In the genomic region with DNA sequence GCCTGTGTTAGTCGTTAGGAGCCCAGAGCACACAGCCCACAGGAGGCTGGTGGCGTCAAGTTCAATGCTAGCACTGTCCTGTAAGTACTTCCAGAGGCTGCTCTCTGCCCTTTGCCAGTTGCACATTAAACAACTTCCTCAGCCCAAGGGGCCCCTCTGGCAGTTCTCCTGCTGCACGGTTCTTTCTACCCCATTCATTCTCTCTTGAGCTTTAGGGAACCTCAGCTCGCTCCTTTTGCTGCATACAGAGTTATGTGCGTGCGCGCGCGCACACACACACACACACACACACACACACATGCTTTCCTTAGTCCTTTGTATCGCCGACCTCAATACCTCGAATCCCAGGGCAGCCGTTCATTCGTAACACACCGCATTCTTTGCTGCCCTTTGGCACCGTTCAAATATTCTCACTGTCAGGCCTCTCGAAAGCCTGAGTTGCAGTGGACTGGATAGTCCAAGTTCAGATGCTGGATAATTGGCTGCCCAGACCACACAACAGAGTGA, we compare ENCODE assay signal across 12 mouse cellular contexts. TPM values are rescaled to one million over a fixed set of nuclear protein-coding genes. Genes with fewer than 3 reads are reported as not detected.
A peak's percentile ranks its signal among the peaks of the same experiment; 100 is the strongest.
DNase-seq lines count a peak whose midpoint lies in the region; ATAC-seq and TF ChIP-seq lines count a peak whose summit lies in the region.
"Had no signal": no experiment of that assay in that cellular context is flagged by ENCODE, and none has a peak within 500 bp of the region (broad histone marks: within the 10 kb centered on the region; RNA-seq: fewer than 3 reads in every experiment).

No protein-coding gene starts in this region.

- H3K9ac ChIP-seq in lung, embryonic 14.5 days: no peak overlapping the region
- H3K9ac ChIP-seq in hindbrain, postnatal 0 days (replicated peaks; ENCODE audit: low read length): no peak overlapping the region
- no peak overlapping the region for H3K9ac ChIP-seq in limb, embryonic 11.5 days (ENCODE audit: low read length)
- H3K9ac ChIP-seq in stomach, embryonic 16.5 days (ENCODE audit: low read length): no peak overlapping the region

- no peaks in the 10 kb centered on the region for H3K27me3 ChIP-seq in lung, embryonic 14.5 days (ENCODE audit: insufficient read depth, low read length)
- H3K27me3 ChIP-seq in hindbrain, postnatal 0 days (ENCODE audit: insufficient read depth, low read length): no peaks in the 10 kb centered on the region
- no peaks in the 10 kb centered on the region for H3K27me3 ChIP-seq in limb, embryonic 11.5 days (ENCODE audit: control insufficient read depth, insufficient read depth, low read length)
- no peaks in the 10 kb centered on the region for H3K27me3 ChIP-seq in stomach, embryonic 16.5 days (ENCODE audit: control insufficient read depth, insufficient read depth, low read length)

- peak; percentile 54 for ATAC-seq in lung, embryonic 14.5 days (ENCODE audit: insufficient read depth)
- peak; percentile 48; the same call in 1 of the 2 replicates for ATAC-seq in hindbrain, postnatal 0 days
- ATAC-seq in limb, embryonic 11.5 days (ENCODE audit: insufficient number of reproducible peaks, low FRiP score, low TSS enrichment, low read depth): peak; percentile 71
- ATAC-seq in stomach, embryonic 16.5 days (ENCODE audit: insufficient read depth, low FRiP score): no peak

- H3K27ac ChIP-seq in lung, embryonic 14.5 days (ENCODE audit: low read depth): peak overlapping the region; percentile 8; the same call in 1 of the 2 replicates
- H3K27ac ChIP-seq in hindbrain, postnatal 0 days: no peak overlapping the region
- H3K27ac ChIP-seq in limb, embryonic 11.5 days (replicated peaks; ENCODE audit: low read depth, low read length): peak overlapping the region; percentile 88
- H3K27ac ChIP-seq in stomach, embryonic 16.5 days (ENCODE audit: low read length): no peak overlapping the region

- no peaks in the 10 kb centered on the region for H3K36me3 ChIP-seq in lung, embryonic 14.5 days (ENCODE audit: insufficient read depth)
- H3K36me3 ChIP-seq in hindbrain, postnatal 0 days (ENCODE audit: insufficient read depth, low read length): no peaks in the 10 kb centered on the region
- no peaks in the 10 kb centered on the region for H3K36me3 ChIP-seq in limb, embryonic 11.5 days (ENCODE audit: control insufficient read depth, insufficient read depth, low read length)
- H3K36me3 ChIP-seq in stomach, embryonic 16.5 days (ENCODE audit: control insufficient read depth, insufficient read depth, low read length): no peaks in the 10 kb centered on the region

- 49% methylated on average over 17 of the region's 17 CpGs for WGBS in lung, embryonic 14.5 days
- WGBS in hindbrain, postnatal 0 days: 48% methylated on average over 17 of the region's 17 CpGs
- WGBS in limb, embryonic 11.5 days: 43% methylated on average over 17 of the region's 17 CpGs
- WGBS in stomach, embryonic 16.5 days: 45% methylated on average over 17 of the region's 17 CpGs

- no peak overlapping the region for H3K4me3 ChIP-seq in lung, embryonic 14.5 days (ENCODE audit: low read depth, low read length)
- H3K4me3 ChIP-seq in hindbrain, postnatal 0 days (ENCODE audit: low read length): no peak overlapping the region
- no peak overlapping the region for H3K4me3 ChIP-seq in limb, embryonic 11.5 days (ENCODE audit: low read depth, low read length)
- H3K4me3 ChIP-seq in stomach, embryonic 16.5 days (replicated peaks; ENCODE audit: low read length): no peak overlapping the region

- TF ChIP-seq CTCF in lung, embryonic 14.5 days (IDR thresholded peaks at IDR 0.05; ENCODE audit: low read depth): no peak
- no peak for TF ChIP-seq CTCF in hindbrain, postnatal 0 days (IDR thresholded peaks at IDR 0.05; ENCODE audit: low read depth)

- 0 out of 2 replicates have a peak overlapping the region, but pooled peaks have one; percentile 10 for H3K4me2 ChIP-seq in lung, embryonic 14.5 days
- no peak overlapping the region for H3K4me2 ChIP-seq in hindbrain, postnatal 0 days (ENCODE audit: low read depth, low read length)
- H3K4me2 ChIP-seq in limb, embryonic 11.5 days (ENCODE audit: low read depth, severe bottlenecking): peak overlapping the region; percentile 7; the same call in 1 of the 2 replicates
- H3K4me2 ChIP-seq in stomach, embryonic 16.5 days (ENCODE audit: low read depth, low read length): peak overlapping the region; percentile 3; the same call in 1 of the 2 replicates

- peaks cover 12% of the 10 kb centered on the region; the same call in 1 of the 2 replicates for H3K4me1 ChIP-seq in lung, embryonic 14.5 days (ENCODE audit: insufficient read depth)
- no peaks in the 10 kb centered on the region for H3K4me1 ChIP-seq in hindbrain, postnatal 0 days (ENCODE audit: insufficient read depth, low read length)
- H3K4me1 ChIP-seq in limb, embryonic 11.5 days (ENCODE audit: control insufficient read depth, insufficient read depth, low read length): peaks cover 41% of the 10 kb centered on the region
- peaks cover 7% of the 10 kb centered on the region for H3K4me1 ChIP-seq in stomach, embryonic 16.5 days (ENCODE audit: control insufficient read depth, insufficient read depth, low read length)

- H3K9me3 ChIP-seq in lung, embryonic 14.5 days (ENCODE audit: low read depth, low read length): no peaks in the 10 kb centered on the region
- H3K9me3 ChIP-seq in hindbrain, postnatal 0 days (ENCODE audit: low read length): no peaks in the 10 kb centered on the region
- H3K9me3 ChIP-seq in limb, embryonic 11.5 days (ENCODE audit: control insufficient read depth, low read length): no peaks in the 10 kb centered on the region
- no peaks in the 10 kb centered on the region for H3K9me3 ChIP-seq in stomach, embryonic 16.5 days (replicated peaks; ENCODE audit: control insufficient read depth, low read length)

- peak; percentile 39 for DNase-seq in lung, embryonic 14.5 days
- DNase-seq in lung, postnatal 14 days: no peak
- no peak for DNase-seq in hindbrain, postnatal 0 days (ENCODE audit: low spot score)
- DNase-seq in limb, embryonic 11.5 days (ENCODE audit: low spot score): peak; percentile 77
- no peak for DNase-seq in spleen, adult 18-20 months
- DNase-seq in layer of hippocampus, adult 9-11 months: no peak
- no peak for DNase-seq in cerebellum, adult 18-20 months
- DNase-seq: adrenal gland, postnatal 14 days had no signal

RNA-seq across cellular contexts. Expression of a gene that starts 45.2 kb away (rescaled TPM):
- 2.0 and 4.0 TPM in 2 replicates for polyA plus RNA-seq in lung, embryonic 14.5 days (2014; fragmentation: Nextera tagmentation; extraction: Ambion mirVana)
- 6.8 TPM in 1 of 2 replicates, not detected in the other for total RNA-seq in hindbrain, postnatal 0 days (2014; rRNA removed)
- polyA plus RNA-seq in hindbrain, postnatal 0 days (2015; fragmentation: Nextera tagmentation; extraction: Ambion mirVana): 5.6 and 5.9 TPM in 2 replicates
- 0.98 and 1.0 TPM in 2 replicates for polyA plus RNA-seq in limb, embryonic 11.5 days (2014; fragmentation: Nextera tagmentation; extraction: Ambion mirVana)
- polyA plus RNA-seq in stomach, embryonic 16.5 days (2015; fragmentation: Nextera tagmentation; extraction: Ambion mirVana): 85.4 and 111 TPM in 2 replicates
- total RNA-seq: adrenal gland, postnatal 14 days; layer of hippocampus, postnatal 14 days; megakaryocyte-erythroid progenitor cell, adult 5-6 weeks had no signal
- polyA plus RNA-seq: small intestine, adult 2 months had no signal

Comparison
In these comparisons a context has a peak if more than half of its experiments do, and no peak if none do; other contexts are left out.
1. DNase-seq: peak in lung, embryonic 14.5 days (single experiment) and limb, embryonic 11.5 days (single experiment); none in lung, postnatal 14 days (single experiment), hindbrain, postnatal 0 days (single experiment), spleen, adult 18-20 months (0 of 2), layer of hippocampus, adult 9-11 months (single experiment) and cerebellum, adult 18-20 months (0 of 2).
2. H3K27ac ChIP-seq: peak in lung, embryonic 14.5 days (single experiment) and limb, embryonic 11.5 days (single experiment); none in hindbrain, postnatal 0 days (single experiment) and stomach, embryonic 16.5 days (single experiment).
3. RNA of a gene that starts 45.2 kb away (polyA plus RNA-seq): 85.4 to 111 TPM in stomach, embryonic 16.5 days; 5.6 to 5.9 TPM in hindbrain, postnatal 0 days, 2.0 to 4.0 TPM in lung, embryonic 14.5 days and 0.98 to 1.0 TPM in limb, embryonic 11.5 days; every median in the first group is over 10 times any median in the second.